Mouse (Mus musculus) testis, adult 2 months (tissue): ENCODE measurements around the gene Specc1. TPM values are rescaled to one million over a fixed set of nuclear protein-coding genes. Genes with fewer than 3 reads are reported as not detected.

Source experiments
- H3K27ac ChIP-seq: fragments of 200-500 bp; 2 replicates; pipeline ENCODE4 v1.5.1; 2012; ENCODE audit warnings: low read depth, low read length; ENCODE audit not compliant: control insufficient read depth, insufficient read depth
- H3K27me3 ChIP-seq: fragments of 200-500 bp; 2 replicates; pipeline ENCODE4 v1.6.1; 2012; ENCODE audit warnings: mild to moderate bottlenecking, low read length, moderate library complexity; ENCODE audit not compliant: control insufficient read depth, insufficient read depth
- H3K36me3 ChIP-seq: fragments of 200-500 bp; 2 replicates; pipeline ENCODE4 v1.6.1; 2012; ENCODE audit warnings: mild to moderate bottlenecking, low read length; ENCODE audit not compliant: control insufficient read depth, insufficient read depth
- H3K4me1 ChIP-seq: fragments of 200-500 bp; 2 replicates; pipeline ENCODE4 v1.6.1; 2012; ENCODE audit warnings: low read length; ENCODE audit not compliant: control insufficient read depth, insufficient read depth
- H3K4me3 ChIP-seq: fragments of 200-500 bp; 2 replicates; pipeline ENCODE4 v1.5.1; 2012; ENCODE audit warnings: low read depth, mild to moderate bottlenecking, low read length, moderate library complexity, mixed read lengths; ENCODE audit not compliant: control insufficient read depth
- CTCF ChIP-seq: fragments of 200-500 bp; IDR thresholded peaks from 2 replicates; pipeline ENCODE4 v1.5.1; 2012; ENCODE audit warnings: low read depth, mild to moderate bottlenecking, inconsistent platforms, low read length, moderate library complexity; ENCODE audit not compliant: control insufficient read depth, insufficient read depth, insufficient replicate concordance
- POLR2A ChIP-seq: fragments of 200-500 bp; IDR thresholded peaks from 2 replicates; pipeline ENCODE4 v1.6.1; 2012; ENCODE audit warnings: low read depth, mild to moderate bottlenecking, inconsistent platforms, low read length, moderate library complexity; ENCODE audit not compliant: control insufficient read depth
- polyA plus RNA-seq: library from polyadenylated mRNA; depleted of rRNA; stranded (reverse); fragments of >200 nt; gene quantifications from 2 replicates; pipeline ENCODE4 v1.2.3, GENCODE M21; 2012

Gene Specc1
- polyA plus RNA-seq, 1 experiment = 10.0 TPM

DNA sequence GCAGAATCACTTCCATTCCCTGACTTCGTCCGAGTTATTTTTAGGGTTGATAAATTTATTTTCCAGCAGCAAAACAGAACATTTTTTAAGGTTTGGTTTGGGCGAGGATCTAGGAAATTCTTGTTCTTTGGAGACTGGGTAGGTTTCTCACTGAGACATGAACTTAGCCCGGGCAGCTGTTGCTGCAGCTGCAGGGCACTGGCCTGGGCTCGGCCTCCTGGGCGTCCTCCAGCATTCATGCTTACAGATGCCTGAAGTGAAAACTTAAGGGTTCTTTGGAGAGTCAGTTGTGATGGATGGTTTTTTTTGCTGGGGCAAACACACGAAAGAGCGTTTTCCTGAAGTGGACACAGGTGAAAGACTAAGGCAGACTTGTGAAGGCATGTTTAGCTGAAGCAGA lies 42.9 kb downstream of the Specc1 start:
- H3K4me1 ChIP-seq = no peaks in the 10 kb centered on the region
- no peak overlapping the region for H3K27ac ChIP-seq
- H3K4me3 ChIP-seq = no peak overlapping the region
- TF ChIP-seq CTCF (no peak), POLR2A (no peak)
- no peaks in the 10 kb centered on the region for H3K36me3 ChIP-seq
- H3K27me3 ChIP-seq = no peaks in the 10 kb centered on the region

- H3K4me1 ChIP-seq = no peaks in the 10 kb centered on the region
- H3K4me3 ChIP-seq = no peak overlapping the region
- no peaks in the 10 kb centered on the region for H3K36me3 ChIP-seq
- no peak overlapping the region for H3K27ac ChIP-seq
- H3K27me3 ChIP-seq = no peaks in the 10 kb centered on the region
- TF ChIP-seq POLR2A = no peak
- TF ChIP-seq CTCF = no peak
Measured at GRCm38 (mm10) chr11:62000099-62000498, 43.5 kb downstream of the Specc1 start.

DNA sequence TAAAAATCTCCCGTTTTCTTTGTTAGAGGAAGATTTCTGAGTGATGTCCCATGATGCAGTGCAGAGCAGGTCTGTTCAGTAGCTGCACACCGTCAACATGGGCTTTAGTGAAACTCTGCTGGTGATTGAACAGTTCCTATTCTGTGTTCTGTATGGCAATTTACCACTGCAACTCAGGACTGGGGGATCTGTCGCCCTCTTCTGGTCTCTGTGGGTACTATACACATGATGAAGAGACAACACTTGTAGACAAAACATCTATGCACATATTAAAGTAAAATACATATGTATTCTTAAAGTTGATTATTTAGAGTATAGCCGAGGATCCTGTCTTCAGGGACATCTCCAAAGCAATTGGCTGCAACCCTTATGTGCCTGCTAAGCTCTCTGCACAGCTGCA lies 45.4 kb downstream of the Specc1 start:
- Histone ChIP-seq H3K27me3 (no peaks in the 10 kb centered on the region), H3K27ac (no peak overlapping the region), H3K4me3 (no peak overlapping the region), H3K4me1 (no peaks in the 10 kb centered on the region), H3K36me3 (no peaks in the 10 kb centered on the region)
- TF ChIP-seq POLR2A = no peak
- no peak for TF ChIP-seq CTCF

DNA sequence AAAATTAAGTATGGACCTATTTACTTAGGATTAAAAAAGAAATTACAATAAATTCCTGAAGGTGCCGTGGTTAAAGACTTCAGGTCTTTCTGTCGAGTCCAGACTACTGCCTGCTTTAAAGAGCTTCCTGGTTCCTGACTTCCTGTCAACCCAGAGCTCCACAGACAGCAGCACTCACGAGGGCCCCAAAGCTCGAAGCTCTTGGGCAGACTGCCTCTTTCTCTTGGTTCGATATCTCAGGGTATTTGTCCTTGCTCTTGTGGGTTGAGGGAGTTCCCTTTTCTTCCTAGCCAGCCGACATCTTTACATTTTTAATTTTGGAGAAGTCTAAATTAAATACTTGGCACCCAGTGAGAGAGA lies 48.3 kb downstream of the Specc1 start:
- no peak overlapping the region for H3K27ac ChIP-seq
- no peaks in the 10 kb centered on the region for H3K27me3 ChIP-seq
- TF ChIP-seq CTCF (no peak), POLR2A (no peak)
- H3K4me1 ChIP-seq = no peaks in the 10 kb centered on the region
- no peaks in the 10 kb centered on the region for H3K36me3 ChIP-seq
- no peak overlapping the region for H3K4me3 ChIP-seq

GRCm38 (mm10) chr11:62005241-62005910 lies 48.8 kb downstream of the Specc1 start:
- H3K36me3 ChIP-seq = no peaks in the 10 kb centered on the region
- no peak overlapping the region for H3K4me3 ChIP-seq
- H3K27me3 ChIP-seq = no peaks in the 10 kb centered on the region
- H3K4me1 ChIP-seq = no peaks in the 10 kb centered on the region
- H3K27ac ChIP-seq = no peak overlapping the region
- TF ChIP-seq CTCF (no peak), POLR2A (no peak)

GRCm38 (mm10) chr11:62005911-62006260 lies 49.3 kb downstream of the Specc1 start:
- TF ChIP-seq CTCF = no peak
- TF ChIP-seq POLR2A = no peak
- Histone ChIP-seq H3K27ac (no peak overlapping the region), H3K4me3 (no peak overlapping the region), H3K36me3 (no peaks in the 10 kb centered on the region), H3K4me1 (no peaks in the 10 kb centered on the region), H3K27me3 (no peaks in the 10 kb centered on the region)

DNA sequence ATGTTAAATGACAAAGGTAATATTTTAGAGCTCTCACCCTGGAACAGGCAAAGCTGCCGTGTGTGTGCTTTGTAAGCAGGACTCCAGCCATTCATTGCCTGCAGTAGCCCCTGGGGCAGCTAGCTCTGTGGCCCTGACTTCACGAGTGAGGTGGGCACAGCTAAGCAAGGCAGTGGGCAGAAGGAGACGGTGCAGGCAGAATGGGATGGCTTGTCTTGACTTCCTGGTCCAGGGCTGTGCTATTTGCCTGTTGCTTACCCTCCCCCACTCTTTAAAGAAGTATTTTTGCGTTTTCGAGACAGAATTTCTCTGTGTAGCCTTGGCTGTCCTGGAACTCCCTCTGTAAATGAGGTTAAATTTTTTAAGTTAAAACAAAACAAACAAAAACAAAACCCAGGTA lies 50.1 kb downstream of the Specc1 start:
- Histone ChIP-seq H3K4me3 (no peak overlapping the region), H3K27ac (no peak overlapping the region), H3K36me3 (no peaks in the 10 kb centered on the region), H3K4me1 (no peaks in the 10 kb centered on the region), H3K27me3 (no peaks in the 10 kb centered on the region)
- TF ChIP-seq CTCF = no peak
- no peak for TF ChIP-seq POLR2A

GRCm38 (mm10) chr11:62007984-62008383 lies 51.4 kb downstream of the Specc1 start:
- TF ChIP-seq POLR2A (no peak), CTCF (no peak)
- no peak overlapping the region for H3K4me3 ChIP-seq
- H3K36me3 ChIP-seq = no peaks in the 10 kb centered on the region
- no peaks in the 10 kb centered on the region for H3K4me1 ChIP-seq
- no peaks in the 10 kb centered on the region for H3K27me3 ChIP-seq
- H3K27ac ChIP-seq = no peak overlapping the region
